Mouse (Mus musculus) left cerebral cortex, postnatal 10 days (tissue): Measurements from ENCODE around the gene Ccdc12. TPM values are rescaled to one million over a fixed set of nuclear protein-coding genes. Genes with fewer than 3 reads are reported as not detected.
"Not testable (repeated sequence)": the region's sequence is repeated elsewhere in the genome, so short reads cannot be mapped to it uniquely, and the experiment has no call there.

Experiments used
- DNase-seq, 2 experiments: peaks; one replicate each; pipeline ENCODE4 v3.0.0; 2021 to 2022; ENCODE audit warnings: low spot score in 2 of 2, mixed read lengths in 1 of 2; ENCODE audit errors: extremely low spot score in 1 of 2
- intact Hi-C: fragments of 180-260 bp; cut with DNase I; formaldehyde crosslinking; loops from one replicate; pipeline ENCODE4 v1.15.1; 2025
- total RNA-seq, 2 experiments: library from RNA; stranded (reverse); gene quantifications; 2 replicates each; pipeline ENCODE4 v1.2.3; 2021

The Ccdc12 gene
- total RNA-seq, 2 experiments from 2014 or later: 43.6 to 44.0 TPM

DNA sequence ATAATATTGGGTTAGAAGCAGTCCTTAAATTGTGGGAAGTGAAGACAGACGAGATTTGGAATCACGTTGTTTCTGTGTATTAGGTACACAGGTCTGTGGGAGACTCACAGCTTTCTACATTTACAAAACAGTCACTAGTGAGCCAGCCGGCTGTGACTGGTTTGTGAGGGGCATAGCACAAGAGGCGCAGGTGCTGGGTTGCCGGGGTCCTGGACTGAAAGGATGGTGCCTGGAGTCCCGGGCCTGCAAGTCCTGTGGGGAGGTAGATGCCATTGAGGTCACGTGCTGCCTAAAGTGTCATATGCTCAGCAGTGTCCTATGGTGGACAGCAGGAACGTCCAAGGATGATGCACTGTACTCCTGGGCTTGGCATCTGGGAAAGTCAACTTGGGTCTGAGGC, 10.1 kb downstream of the Ccdc12 start:
- no peak for DNase-seq
- intact Hi-C loops: no loop called here

DNA sequence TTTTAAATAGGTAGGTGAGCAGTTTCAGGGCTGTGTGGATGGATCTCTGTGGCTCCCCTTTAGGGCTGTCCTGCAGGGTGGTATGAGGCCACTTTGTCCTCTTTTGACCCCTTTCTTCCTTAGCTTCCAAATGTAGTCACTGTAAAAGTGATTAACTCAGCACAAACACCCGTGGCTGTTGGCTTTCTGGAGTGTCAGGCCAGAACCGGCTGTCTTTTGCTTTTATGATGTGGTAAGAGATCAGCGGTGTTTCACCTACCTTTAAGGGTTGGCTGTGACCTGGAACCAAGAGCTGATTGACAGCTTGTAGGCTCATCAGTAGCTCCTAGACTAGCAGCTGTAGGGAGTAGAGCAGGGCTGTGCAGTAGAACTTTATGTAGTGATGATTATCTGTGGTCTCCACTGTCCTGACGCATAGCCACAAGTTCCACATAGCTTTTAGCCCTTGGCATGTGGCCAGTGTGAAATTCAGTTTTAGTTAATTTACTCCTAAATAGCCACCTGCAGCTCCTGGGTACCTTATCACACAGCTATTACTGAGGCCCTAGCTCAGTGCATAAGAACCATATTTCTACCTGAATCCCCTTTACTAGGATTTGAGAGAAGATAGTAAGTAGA, 11.0 kb downstream of the Ccdc12 start:
- intact Hi-C loops: no loop called here
- no peak for DNase-seq

DNA sequence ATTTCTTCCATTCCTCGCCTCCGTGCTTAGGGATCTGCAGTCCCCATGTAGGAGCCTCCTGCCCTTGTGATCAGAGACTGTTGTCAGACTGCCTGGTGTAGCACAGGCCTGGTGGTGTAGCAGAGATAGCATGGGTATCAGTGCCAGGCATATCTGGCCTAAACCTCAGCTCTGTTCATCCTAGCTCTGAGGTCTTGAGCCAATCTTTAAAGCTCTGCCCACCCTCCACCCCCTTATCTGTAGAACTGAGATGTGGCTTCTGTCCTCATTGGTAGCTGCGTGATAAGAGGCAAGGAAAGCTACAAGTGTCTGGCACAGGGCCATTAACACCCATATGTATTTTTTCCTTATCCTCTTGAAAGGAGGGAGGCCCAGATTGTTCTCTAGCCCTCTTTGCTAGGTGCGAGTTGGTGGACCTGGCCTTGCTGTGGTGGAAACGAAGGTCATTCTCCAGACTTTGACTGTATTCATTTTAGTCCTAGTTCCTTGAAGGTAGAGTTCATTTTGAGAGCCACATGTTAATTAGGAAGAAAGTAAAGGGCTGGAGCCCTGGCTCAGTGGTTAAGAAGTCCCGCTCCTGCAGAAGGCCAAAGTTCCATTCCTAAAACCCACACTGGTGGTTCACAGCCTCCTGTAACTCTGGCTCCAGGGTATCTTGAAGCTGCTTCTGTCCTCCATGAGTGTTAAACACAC, 12.4 kb downstream of the Ccdc12 start:
- no peak for DNase-seq
- intact Hi-C loops: no loop called here

DNA sequence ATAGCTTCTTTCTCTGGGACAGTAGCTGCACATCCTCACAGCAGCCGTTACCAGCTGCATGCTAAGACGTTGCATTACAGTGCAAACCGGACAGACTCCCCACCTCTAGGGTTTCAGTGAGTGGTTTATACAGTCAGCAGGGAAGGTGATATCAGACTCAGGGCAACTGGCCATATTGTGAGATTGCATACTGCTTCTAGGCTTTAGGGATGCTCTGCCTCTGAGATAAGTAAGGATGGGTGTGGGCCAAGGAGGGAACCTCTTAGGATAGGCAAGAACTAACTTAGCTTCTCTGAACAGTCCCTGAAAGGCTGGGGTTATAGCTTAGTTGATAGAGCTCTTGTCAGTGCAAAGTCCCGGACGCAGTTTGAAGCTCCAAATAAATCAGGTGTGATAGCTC, 13.5 kb downstream of the Ccdc12 start:
- intact Hi-C loops: no loop called here

DNA sequence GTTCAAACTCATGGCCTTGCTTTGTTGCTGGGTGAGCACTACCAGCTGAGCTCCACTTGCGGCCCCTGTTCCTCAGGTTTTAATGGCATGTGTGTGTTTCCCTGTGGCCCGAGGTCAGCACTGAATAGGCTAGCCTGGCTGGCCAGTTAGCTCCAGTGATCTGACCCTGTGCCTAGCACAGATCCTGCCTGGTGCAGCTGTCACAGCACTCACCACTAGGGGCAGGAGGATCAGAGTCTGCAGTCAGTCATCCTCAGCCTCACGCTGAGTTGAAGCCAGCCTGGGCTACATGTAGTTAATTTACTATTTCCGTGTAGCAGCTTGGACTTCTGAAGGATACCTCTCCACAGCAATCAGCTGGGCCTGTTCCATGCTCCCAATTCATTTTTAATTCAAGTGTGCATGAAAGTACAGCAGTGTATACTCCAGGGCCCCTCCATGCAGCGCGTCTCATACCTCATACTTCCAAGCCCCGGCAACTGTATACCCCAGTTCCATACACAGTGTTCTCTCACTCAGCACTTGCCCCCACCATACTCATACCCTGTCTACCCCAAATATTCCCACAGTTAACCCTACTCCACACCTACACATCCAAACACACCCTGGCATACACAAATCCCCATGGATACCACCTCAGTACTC, 16.3 kb downstream of the Ccdc12 start:
- DNase-seq: peak in 1 of 2 experiments; percentile 59
- intact Hi-C loops: no loop called here

More for the DNA sequence above, 13.5 kb downstream of the Ccdc12 start:
- DNase-seq: no peak

DNA sequence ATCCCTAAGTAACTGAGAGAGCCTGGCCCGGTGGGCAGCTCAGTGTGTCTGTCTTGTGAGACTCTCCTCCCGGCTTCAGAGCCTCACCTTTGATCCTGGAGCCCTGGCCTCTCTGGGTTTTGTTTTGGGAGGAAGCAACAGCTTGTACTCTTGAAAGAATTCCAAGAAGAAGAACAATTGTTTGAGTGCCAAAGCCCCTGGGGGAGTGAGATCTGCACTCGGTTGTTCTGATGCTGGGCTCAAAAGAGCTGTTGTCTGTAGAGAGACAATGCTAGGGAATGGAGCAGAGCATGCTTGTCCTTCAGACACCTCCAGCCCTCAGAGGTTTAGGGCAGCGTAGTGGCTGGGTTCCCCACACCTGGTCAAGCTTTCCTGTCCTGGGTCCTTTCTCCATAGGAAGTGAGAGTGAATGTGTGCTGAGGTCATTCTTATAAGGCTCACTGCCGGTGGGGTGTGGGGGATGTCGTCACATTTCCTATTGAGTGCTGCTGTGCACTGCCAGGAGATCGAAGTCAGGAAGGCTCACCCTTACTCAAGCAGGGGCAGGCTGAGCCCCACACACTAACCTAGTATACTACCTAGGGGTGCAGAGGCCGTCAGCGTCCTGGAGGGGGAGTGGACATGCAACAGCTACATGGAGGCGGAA, 16.9 kb downstream of the Ccdc12 start:
- peak in 1 of 2 experiments; percentile 56 for DNase-seq
- intact Hi-C loops: no loop called here

DNA sequence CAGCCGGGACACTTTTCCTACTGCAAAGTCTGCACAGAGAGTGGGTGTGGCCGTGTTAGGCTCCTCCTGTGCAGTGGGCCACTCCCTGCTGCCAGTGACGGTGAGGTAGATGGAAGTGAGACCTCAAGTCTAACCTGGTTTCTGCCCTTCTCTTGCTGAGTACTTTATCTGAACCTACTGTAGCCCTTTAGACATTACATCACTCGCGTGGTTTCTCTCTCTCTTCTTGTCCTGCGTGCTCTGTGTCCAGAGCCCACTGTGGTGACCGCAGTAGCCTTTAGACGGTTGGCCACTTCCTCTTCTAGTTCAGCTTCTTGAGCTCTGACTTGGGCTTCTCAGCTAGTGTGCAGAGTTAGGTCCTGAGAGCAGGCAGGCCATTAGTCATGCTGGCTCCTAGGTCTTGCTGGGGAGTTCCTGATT, 20.2 kb downstream of the Ccdc12 start:
- intact Hi-C loops: no loop called here
- DNase-seq: no peak

DNA sequence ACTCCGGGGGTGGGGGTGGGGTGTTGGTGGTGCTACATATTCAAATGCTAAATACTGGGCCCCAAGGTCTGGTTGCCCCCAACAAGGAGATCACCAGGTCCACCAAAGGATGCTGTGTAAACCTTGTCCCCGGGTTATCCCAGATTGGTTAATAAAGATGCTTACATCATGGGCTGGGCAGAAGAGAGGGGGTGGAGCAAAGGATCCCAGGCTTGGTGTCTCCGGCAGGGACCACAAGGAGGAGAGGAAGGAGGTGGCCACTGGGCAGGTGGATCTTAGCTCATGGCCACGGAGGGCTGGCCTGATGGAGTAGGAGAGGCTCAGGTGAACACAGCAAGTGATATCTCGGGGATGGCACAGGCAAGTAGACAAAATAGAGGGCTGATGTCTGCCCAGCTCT, 22.6 kb downstream of the Ccdc12 start:
- DNase-seq: no peak
- intact Hi-C loops: no loop called here

DNA sequence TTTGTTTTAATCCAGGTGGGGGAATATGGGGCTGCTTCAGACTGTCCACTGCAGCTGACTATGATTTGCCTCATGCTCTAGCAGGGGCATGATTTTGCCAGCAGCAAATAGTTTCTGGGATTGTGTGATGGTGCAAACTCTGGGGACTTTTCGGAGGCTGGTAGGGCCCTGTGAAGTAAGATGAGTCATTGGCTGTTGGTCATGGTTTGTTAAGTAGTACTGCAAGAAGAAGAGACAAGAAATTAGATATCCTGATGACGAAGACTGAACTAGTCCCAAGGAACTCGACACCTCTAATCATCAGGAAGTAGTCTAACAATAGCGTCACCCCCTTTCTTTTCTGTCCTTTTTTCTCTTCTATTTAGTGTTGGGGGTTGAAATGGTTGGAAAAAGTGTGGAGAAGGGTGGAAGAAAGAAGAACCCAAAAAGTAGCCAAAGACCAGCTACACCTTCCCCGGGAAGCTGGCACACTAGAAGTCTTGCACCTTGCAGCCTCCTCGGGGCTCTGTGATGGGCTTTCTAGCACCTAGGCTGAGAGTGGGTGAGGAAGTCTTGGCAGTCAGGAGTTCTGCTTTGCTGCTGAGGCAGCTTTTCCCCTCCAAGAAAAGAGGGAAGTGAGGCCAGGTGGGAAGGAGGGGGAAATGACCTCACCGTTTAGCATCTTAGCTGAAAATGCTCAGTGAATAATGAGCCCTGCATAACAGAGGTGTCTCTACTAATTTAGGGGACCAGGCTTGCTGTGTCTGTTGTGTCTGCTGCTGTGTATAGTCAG, 24.6 kb downstream of the Ccdc12 start:
- intact Hi-C loops: no loop called here
- no peak for DNase-seq

DNA sequence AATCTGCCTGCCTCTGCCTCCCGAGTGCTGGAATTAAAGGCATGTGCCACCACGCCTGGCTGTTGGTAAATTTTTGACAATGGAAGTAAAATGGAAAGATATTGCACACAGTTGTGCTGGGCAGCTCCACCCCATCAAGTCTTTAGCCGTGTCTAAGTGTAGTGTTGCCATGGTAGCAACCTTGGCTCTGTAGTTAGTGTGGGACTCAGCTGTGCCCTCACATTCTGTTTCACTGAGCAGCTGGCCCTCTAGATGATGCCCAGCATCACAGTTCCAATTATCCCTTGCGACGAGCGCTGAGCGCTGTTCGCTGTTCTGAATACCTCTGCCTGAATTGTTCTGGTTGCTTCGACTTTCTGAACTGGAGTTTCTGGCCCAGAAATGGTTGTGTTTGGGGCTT, 25.5 kb downstream of the Ccdc12 start:
- peak in 1 of 2 experiments; percentile 28 for DNase-seq
- intact Hi-C loops: no loop called here

DNA sequence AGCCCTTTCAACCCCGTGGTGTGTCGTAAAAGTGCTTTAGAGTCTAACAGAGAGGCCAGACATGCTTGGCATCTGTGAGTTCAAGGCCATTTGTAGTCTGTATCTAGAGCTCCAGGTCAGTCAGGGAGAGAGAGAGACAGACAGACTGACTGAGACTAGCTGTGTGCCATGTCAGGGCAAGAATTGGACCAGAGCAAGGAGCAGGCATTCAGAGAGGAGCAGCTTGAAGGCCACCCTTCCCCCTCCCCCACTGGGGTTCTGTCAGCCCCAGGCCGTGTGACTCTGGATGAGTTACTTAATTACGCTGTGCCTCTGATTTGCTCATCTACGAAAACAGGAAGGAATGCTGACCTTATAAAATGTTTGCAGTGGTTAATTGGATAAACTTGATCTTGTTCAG, 26.0 kb downstream of the Ccdc12 start:
- DNase-seq: no peak

DNA sequence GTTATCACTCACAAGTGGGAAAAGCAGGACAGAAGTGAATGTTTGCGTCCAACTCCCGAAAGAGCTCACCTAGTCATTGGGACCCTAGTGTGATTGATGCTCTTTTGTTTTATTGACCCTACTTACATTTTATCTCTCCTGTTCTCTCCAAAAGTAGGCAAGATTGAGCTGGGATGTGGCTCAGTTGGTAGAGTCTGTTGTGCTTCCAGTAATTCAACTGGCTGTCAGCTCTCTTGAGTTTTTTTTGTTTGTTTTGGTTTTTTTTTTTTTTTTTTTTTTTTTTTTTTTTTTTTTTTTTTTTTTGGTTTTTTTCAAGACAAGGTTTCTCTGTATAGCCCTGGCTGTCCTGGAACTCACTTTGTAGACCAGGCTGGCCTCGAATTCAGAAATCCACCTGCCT, 26.4 kb downstream of the Ccdc12 start:
- DNase-seq, intact Hi-C loops: not testable (repeated sequence)

More for the DNA sequence above, 26.0 kb downstream of the Ccdc12 start:
- intact Hi-C loops: no loop called here

DNA sequence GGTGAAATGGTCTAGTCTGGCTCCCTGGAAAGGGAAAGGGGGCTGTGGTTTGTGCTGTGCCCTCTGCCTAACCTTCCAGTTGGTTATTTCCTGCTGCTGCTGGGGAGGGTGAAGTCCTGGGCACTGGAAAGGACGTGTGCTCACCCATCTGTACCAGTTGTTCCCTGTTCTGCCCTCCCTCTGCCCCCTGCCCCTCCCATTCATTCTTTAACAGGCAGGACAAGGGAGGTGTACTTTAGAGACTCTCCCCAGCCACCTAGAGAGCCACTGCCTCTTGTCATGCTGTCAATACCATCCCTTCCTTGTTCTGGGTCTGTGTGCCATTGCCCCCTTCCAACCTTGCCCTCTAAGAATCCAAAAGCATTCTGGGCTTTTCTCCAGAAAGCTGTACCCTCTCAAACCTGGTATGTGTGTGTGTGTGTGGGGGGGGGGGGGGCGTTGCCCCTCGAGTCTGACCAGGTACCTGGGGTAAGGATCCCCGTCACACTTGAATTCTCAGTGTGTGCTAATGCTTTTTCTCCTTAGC, 27.3 kb downstream of the Ccdc12 start:
- no peak for DNase-seq
- intact Hi-C loops: no loop called here

DNA sequence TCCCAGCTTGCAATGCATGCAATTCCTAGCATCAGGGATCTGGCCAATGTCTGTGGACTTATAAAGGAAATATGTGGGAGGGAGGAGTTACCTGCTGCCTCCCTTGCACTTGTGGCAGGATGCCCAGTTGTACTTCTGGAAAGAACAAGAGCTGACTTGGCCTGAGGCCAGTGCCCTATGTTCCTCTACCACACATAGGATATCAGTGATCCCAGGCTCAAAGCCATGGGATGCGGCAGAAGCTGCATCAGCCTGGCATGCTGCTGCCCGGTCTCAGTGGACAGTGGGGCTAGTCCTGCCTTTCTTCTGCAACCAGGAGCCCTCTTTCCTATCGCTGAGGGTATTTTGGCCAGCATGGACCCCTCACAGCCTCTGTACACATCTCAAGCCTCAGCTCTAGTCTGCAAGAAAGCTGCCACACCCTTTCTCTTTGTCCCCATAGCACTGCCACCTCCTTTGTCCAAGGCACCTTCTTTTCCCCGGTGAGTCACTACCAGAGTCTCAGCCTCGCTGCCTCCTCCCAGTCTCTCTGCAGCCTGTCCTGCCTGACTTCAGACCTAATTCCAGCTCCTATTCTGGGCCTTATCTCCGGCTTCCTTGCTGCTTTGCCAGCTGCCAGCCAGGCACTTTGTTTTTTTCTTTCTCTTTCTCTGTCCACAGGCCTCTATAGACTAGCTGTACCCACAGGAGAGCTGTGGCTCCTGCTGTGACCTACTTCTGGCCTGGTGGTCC, 28.0 kb downstream of the Ccdc12 start:
- DNase-seq: peak; percentile 55 to 86
- intact Hi-C loops: no loop called here

DNA sequence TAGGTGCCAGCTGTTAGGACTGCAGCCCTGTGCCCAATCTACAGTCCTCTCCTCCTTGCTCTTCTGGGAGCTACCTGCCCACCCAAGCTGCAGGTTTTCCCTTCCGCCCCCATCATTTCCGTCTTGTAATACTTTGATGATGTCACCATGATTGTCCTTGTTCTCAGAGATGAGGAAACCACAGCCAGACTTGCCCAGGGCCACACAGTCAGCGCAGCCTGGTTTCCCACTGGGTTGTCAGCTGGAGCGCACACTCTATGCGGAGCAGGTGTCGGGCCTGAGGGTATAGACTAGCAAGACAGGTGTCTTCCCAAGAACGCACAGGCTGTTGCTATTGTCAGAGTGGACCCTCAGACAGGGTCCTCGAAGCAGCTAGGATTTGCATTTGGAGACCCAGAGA, 28.9 kb downstream of the Ccdc12 start:
- no peak for DNase-seq
- intact Hi-C loops: no loop called here

DNA sequence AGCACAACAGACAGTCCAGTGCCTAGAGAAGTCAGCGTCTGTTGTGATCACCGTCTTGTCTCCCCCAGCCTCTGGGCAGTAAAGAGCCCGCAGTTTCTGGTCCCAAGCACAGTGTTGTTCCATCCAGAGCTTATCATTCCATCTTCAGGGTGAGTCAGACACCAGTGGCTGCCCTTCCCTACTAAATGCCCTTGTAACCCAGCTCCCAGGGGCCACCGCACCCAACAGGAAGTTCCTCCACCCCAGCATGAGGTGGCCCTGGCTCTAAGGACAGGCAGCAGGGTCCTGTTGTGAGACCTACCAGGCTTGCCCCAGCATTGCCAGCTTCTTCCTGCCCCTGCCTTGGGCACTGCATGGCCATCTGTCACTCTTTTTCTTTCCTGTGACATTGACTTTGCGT, 29.3 kb downstream of the Ccdc12 start:
- no peak for DNase-seq
- intact Hi-C loops: no loop called here

DNA sequence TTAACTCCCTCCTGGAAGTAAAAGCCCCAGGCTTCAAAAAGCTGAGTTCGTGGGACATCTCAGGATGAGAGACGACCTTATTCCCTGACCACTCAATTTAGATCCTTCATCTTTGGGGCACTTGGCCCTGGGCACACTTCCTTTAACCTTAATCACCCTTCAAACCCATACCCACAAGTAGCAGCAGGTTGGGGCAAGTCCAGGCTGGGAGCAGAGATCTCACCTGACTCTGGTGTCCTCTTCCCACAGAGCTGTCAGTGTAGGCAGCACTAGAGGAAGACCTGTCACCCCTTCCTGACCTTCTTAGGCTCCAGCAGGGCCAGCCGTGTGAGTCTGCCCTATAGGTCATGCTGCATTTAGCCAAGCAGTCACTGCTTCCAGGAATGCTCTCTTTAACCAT, 30.2 kb downstream of the Ccdc12 start:
- intact Hi-C loops: no loop called here
- DNase-seq: no peak

DNA sequence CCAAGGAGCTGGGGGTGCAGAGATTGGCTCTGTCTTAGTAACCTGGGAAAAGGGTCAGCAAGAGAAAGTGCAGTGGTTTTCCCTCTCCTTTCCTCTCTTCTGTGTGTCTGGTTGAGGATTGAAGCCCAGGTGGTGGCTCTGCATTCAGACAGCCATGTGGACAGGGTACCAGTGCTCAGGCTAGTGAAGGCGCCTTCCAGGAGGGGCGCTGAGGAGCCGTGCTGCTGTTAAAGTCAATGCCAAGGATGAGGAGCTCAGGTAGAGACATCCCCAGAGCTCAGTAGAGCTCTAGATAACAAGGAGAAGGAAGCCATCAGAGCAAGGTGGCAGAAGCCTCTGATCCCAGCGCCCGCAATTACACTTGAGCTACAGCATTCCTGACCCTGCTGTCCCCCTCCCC, 30.8 kb downstream of the Ccdc12 start:
- DNase-seq: no peak
- intact Hi-C loops: no loop called here
